Mouse (Mus musculus) hindlimb bud, embryonic 11.5 days (tissue): ENCODE results near the gene Prkch.

Source experiments
- DNase-seq: peaks from one replicate; pipeline ENCODE4 v3.0.0-alpha.2; 2012; ENCODE audit warnings: low read depth, low spot score; ENCODE audit errors: extremely low spot score

The Prkch gene

GRCm38 (mm10) chr12:73580811-73581210 is 3.8 kb upstream of the Prkch start:
- DNase-seq: no peak

- DNase-seq: no peak
These were observed 1.3 kb upstream of the Prkch start for GRCm38 (mm10) chr12:73583318-73583717.

DNA sequence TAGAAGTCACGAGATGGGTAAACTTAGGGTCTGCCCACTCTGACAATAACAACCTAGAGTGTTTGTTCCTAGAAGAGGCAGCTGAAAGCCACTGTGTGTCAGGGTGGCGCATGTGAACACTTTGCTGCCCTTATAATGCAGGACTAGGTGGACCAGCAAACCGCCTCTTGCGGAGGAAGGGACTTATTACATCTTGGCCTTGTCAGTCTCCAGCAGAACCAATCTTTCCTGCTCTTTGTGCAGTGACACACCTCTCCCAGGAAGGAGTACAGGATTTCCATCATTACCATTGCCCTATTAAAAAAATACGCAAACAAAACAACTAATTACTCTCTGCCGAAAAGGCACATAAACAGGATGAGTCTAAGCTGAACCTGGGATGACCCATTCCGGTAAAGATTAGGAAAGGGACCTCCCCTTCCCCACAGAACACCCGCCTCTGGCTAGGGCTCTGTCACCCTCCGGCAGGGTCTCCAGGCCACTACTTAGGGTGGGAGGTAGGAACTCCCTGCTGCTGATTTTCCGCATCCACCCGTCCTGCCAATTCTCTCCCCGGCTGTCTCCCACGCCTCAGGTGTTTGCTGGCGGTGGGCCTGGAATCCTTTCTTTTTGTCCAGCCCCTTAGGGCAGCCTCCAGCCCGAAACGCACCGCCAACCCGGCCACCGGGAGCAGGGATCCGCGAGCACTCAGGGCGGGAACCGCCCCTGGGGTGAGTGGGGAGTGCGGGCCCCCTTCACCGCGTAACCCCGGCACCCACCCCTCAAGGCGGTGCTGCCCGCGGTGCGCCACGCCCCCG is 585 bp upstream of the Prkch start:
- DNase-seq: no peak

DNA sequence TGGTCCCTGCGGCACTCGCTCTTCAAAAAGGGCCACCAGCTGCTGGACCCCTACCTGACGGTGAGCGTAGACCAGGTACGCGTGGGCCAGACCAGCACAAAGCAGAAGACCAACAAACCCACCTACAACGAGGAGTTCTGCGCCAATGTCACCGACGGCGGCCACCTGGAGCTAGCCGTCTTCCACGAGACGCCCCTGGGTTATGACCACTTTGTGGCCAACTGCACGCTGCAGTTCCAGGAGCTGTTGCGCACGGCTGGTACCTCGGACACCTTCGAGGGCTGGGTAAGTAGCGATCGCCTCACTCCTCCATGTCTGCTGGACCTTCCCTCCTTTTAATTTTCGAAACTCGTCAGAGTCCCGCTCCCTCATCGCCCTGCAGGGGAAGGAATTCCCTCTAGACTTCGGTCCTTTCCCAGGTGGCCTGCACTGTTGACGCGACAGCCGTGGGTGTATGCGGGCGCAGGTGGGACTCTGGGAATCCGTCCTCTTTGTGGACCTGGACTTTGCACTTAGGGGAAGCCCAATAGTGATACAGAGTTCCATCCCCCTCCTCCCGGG is 725 bp downstream of the Prkch start:
- DNase-seq: no peak

DNA sequence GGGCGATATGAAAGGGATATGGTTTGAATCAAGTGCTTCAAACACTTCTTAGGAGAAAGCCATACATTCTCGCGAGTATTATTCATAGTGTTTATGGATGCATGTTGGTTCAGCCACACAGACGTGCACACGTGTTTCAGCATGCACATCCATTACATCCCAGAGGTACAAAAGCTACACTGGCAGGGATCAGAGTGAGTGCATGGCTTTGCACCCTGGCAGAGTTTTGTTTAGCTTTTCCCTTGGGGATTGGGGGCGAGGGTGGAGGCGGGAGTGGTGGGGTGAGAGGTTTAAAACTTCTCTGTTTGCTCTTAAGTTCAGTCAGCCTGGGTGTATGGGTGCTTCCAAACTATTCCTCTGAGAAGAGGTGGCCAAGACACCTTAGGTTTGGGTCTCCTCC is 1.3 kb downstream of the Prkch start:
- DNase-seq: no peak

GRCm38 (mm10) chr12:73587262-73587661 is 2.7 kb downstream of the Prkch start:
- DNase-seq: no peak

DNA sequence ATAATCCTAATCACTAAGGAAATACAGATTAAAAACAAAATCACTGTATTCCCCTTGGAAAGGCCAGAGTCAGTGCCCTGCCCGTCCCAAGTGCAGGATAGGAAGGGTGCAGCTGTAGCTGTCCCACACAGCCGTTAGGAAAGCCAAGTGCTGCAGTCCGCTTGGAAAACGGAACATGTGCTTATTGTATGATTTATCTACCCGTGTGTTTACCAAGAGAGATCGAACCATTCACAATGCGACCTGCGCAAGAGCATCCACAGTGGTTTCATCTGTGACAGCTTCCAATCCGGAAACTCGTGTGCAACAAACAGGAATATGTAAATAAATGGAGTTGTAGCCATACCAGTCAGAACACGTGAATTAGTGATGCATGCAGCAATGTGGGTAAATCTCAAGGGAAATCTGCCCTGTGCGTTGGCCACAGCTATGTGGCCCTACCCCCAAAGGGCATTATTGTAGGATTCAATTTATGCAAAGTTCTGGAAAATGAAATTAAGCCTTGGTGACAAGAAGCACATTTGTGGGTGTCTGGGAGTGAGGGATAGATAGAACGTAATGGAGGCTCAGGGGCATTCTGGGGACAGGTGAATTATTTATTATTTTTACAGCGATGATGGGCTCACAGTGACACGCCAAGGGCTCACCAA is 6.2 kb downstream of the Prkch start:
- no peak for DNase-seq

DNA sequence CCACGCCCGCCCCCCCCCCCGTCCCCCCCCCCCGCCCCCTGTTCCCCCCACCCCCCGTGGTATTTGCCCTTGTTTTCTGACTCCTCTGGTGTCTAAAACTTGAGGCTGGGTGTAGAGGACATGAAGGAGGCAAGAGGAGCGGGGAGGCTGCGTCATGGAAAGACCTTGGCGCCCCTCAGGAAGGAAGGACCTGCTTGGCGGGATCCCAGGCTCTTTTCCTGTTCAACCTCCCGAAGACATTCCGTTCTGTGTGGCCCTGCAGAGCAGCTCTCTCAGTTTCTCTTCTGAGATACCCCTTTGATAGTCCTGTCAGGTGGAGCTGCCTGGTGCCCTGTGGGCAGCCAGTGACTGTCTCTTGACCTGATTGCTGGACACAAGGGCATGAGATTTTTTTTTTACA is 7.0 kb downstream of the Prkch start:
- no peak for DNase-seq

GRCm38 (mm10) chr12:73593021-73593798 is 8.6 kb downstream of the Prkch start:
- DNase-seq: no peak

- no peak for DNase-seq
These were observed 9.7 kb downstream of the Prkch start for GRCm38 (mm10) chr12:73594177-73594745.

- DNase-seq: no peak
These were observed 10.6 kb downstream of the Prkch start for GRCm38 (mm10) chr12:73595226-73595625.

GRCm38 (mm10) chr12:73598241-73598640 is 13.6 kb downstream of the Prkch start:
- no peak for DNase-seq

- no peak for DNase-seq
These were observed 15.9 kb downstream of the Prkch start for GRCm38 (mm10) chr12:73600457-73600856.

- no peak for DNase-seq
These were observed 18.4 kb downstream of the Prkch start for GRCm38 (mm10) chr12:73602974-73603373.

GRCm38 (mm10) chr12:73603653-73604052 is 19.1 kb downstream of the Prkch start:
- DNase-seq: no peak

- no peak for DNase-seq
These were observed 20.2 kb downstream of the Prkch start for GRCm38 (mm10) chr12:73604762-73605161.

- no peak for DNase-seq
These were observed 20.6 kb downstream of the Prkch start for GRCm38 (mm10) chr12:73605174-73605573.

GRCm38 (mm10) chr12:73607381-73608064 is 22.9 kb downstream of the Prkch start:
- no peak for DNase-seq

- no peak for DNase-seq
These were observed 23.4 kb downstream of the Prkch start for GRCm38 (mm10) chr12:73608065-73608397.

DNA sequence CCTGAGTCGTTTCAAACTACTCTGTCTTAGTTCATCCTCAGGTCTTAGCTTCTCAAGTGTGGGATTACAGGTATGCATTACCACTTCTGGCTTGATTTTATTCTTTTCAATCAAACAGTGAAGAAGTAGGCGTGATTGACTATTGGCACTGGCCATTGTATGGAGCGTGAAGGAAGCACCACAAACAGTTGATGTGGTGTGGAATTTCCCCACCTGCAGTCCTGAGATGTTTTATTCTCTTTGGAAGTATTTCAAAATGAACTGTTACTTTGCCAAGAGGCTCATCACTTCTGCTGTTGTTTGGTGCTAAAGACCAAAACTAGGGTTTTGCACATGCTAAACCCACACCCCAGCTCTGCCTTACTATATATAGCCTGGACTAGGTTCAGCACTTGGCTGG is 24.7 kb downstream of the Prkch start:
- no peak for DNase-seq
